Mouse (Mus musculus): Measurements from ENCODE around the gene Tmem222. TPM values are rescaled to one million over a fixed set of nuclear protein-coding genes. Genes with fewer than 3 reads are reported as not detected.

Gene Tmem222
- polyA plus RNA-seq, 1 experiment from 2014 or later: 57.1 TPM

DNA sequence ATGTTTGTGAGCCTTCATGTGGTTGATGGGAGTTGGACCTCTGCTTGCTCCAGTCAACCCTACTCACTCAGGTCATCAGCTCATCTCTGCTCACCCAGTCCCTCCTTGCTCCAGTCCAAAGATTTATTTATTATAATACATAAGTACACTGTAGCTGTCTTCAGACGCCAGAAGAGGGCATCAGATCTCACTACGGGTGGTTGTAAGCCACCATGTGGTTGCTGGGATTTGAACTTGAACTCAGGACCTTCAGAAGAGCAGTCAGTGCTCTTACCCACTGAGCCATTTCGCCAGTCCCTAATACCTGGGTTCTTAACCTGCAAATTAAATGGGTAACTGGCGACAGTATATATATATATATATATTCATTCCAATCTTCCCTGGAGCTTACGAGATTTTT is 42.2 kb downstream of the Tmem222 start:
- Histone ChIP-seq H3K4me2 (no peak overlapping the region), H3K27me3 (replicated peaks) (peaks cover 40% of the 10 kb centered on the region; the same call in 1 of the 2 replicates), H3K4me1 (peaks cover 12% of the 10 kb centered on the region), H3K9ac (no peak overlapping the region), H3K27ac (replicated peaks) (no peak overlapping the region), H3K9me3 (no peaks in the 10 kb centered on the region), H3K36me3 (no peaks in the 10 kb centered on the region), H3K4me3 (no peak overlapping the region)
- no peak for ATAC-seq (ENCODE audit: extremely low read depth, insufficient number of reproducible peaks, low FRiP score, low TSS enrichment)
- WGBS: 76% methylated on average over 5 of the region's 5 CpGs

DNA sequence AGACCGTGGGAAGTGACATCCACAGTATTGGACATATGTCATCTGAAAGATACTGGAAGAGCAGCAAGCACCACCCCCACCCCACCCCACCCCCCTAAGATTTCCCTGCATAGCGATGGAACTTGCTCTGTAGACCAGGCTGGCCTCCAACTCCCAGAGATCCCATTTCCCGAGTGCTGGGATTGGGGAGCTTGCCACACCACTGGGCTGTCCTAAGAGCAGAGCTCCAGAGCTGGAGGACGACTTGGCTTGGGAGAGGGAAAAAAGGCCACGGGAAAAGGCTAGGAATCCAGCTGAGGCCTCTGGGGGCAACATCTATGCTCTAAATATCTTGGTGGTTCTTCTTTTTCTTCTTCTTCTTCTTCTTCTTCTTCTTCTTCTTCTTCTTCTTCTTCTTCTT is 42.8 kb downstream of the Tmem222 start:
- no peak for ATAC-seq (ENCODE audit: extremely low read depth, insufficient number of reproducible peaks, low FRiP score, low TSS enrichment)
- H3K9ac ChIP-seq: no peak overlapping the region
- H3K36me3 ChIP-seq: no peaks in the 10 kb centered on the region
- H3K4me2 ChIP-seq: no peak overlapping the region
- H3K27ac ChIP-seq (replicated peaks): no peak overlapping the region
- peaks cover 38% of the 10 kb centered on the region; the same call in 1 of the 2 replicates for H3K27me3 ChIP-seq (replicated peaks)
- H3K9me3 ChIP-seq: no peaks in the 10 kb centered on the region
- 49% methylated on average over 5 of the region's 5 CpGs for WGBS
- no peak overlapping the region for H3K4me3 ChIP-seq
- H3K4me1 ChIP-seq: peaks cover 9% of the 10 kb centered on the region; the same call in 1 of the 2 replicates

DNA sequence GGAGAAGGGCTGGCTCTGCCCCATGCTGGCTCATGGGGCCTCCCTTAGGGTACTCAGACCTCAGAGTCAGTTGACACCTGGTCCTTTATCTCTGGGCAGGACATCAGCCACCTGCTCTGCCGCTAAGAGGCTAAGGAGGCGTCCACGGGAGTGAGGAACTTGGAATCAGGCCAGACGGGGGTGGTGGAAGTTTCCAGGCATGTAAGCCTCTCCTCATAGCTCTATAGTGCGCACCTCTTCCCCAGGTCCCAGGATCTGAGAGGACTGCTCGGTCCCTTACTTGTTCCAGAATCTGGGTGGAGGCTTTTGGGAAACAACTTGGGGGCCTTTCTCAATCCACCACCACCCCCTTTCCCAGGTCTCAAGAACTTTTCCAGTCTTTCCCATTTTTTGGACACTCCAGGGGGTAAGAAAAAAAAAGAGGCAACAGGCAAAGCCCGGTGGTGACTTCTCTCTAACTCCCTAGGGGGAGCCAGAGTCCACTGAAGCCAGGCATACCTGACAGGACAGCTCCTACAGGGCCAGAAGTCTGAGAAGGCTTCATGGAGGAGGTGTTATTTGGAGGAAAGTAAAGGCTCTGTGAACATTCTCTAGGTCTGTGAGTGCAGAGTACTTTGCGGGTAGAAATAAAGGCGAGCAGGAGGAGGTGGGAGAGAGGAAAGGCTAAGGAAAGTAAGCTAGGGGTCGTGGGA is 44.2 kb downstream of the Tmem222 start:
- H3K36me3 ChIP-seq: no peaks in the 10 kb centered on the region
- no peaks in the 10 kb centered on the region for H3K9me3 ChIP-seq
- peaks cover 32% of the 10 kb centered on the region; the same call in 1 of the 2 replicates for H3K27me3 ChIP-seq (replicated peaks)
- H3K27ac ChIP-seq (replicated peaks): no peak overlapping the region
- peaks cover 9% of the 10 kb centered on the region; the same call in 1 of the 2 replicates for H3K4me1 ChIP-seq
- no peak overlapping the region for H3K4me3 ChIP-seq
- no peak; the same call in 1 of the 2 replicates for ATAC-seq (ENCODE audit: extremely low read depth, insufficient number of reproducible peaks, low FRiP score, low TSS enrichment)
- H3K9ac ChIP-seq: no peak overlapping the region
- H3K4me2 ChIP-seq: no peak overlapping the region
- 29% methylated on average over 10 of the region's 10 CpGs for WGBS

GRCm38 (mm10) chr4:133229582-133229981 is 48.0 kb downstream of the Tmem222 start:
- no peak overlapping the region for H3K4me2 ChIP-seq
- WGBS: 77% methylated on average over 8 of the region's 8 CpGs

GRCm38 (mm10) chr4:133227636-133228035 is 50.0 kb downstream of the Tmem222 start:
- no peak overlapping the region for H3K4me2 ChIP-seq
- WGBS: 61% methylated on average over 8 of the region's 8 CpGs
- no peak overlapping the region for H3K9ac ChIP-seq
- H3K36me3 ChIP-seq: no peaks in the 10 kb centered on the region
- H3K27me3 ChIP-seq (replicated peaks): peaks cover 15% of the 10 kb centered on the region
- H3K9me3 ChIP-seq: no peaks in the 10 kb centered on the region
- no peak for ATAC-seq (ENCODE audit: extremely low read depth, insufficient number of reproducible peaks, low FRiP score, low TSS enrichment)
- no peaks in the 10 kb centered on the region for H3K4me1 ChIP-seq
- H3K4me3 ChIP-seq: no peak overlapping the region
- H3K27ac ChIP-seq (replicated peaks): no peak overlapping the region

More at GRCm38 (mm10) chr4:133229582-133229981, 48.0 kb downstream of the Tmem222 start:
- H3K27ac ChIP-seq (replicated peaks): no peak overlapping the region
- no peaks in the 10 kb centered on the region for H3K36me3 ChIP-seq
- ATAC-seq (ENCODE audit: extremely low read depth, insufficient number of reproducible peaks, low FRiP score, low TSS enrichment): no peak
- H3K9me3 ChIP-seq: no peaks in the 10 kb centered on the region
- no peak overlapping the region for H3K4me3 ChIP-seq
- H3K27me3 ChIP-seq (replicated peaks): peaks cover 20% of the 10 kb centered on the region; the same call in 1 of the 2 replicates
- no peak overlapping the region for H3K9ac ChIP-seq
- peaks cover 4% of the 10 kb centered on the region; the same call in 1 of the 2 replicates for H3K4me1 ChIP-seq

DNA sequence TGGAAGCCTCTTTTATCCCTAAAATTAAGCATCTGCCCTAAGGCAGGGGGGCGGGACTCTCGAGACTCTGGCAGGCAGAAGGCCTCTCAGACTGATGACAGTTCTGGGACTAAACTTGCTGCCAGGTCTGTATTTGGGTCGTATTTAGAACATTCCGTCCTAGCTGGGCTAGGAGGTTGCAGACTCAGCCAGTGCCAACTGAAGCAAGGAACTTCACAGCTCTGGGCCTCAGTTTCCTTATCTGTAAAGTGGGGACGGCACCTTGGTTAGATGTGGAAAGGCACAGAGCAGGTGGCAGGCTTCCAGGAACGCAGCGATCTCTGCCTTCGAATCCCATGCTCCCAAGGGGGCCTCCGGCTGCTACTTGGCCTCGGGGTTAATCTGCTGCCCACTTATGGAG is 51.5 kb downstream of the Tmem222 start:
- Histone ChIP-seq H3K4me1 (0 out of 2 replicates have a peak, but pooled peaks cover under 1% of the 10 kb centered on the region), H3K4me2 (no peak overlapping the region), H3K4me3 (no peak overlapping the region), H3K27me3 (replicated peaks) (peaks cover 22% of the 10 kb centered on the region), H3K9me3 (no peaks in the 10 kb centered on the region), H3K27ac (replicated peaks) (no peak overlapping the region), H3K9ac (no peak overlapping the region), H3K36me3 (no peaks in the 10 kb centered on the region)
- WGBS: 59% methylated on average over 10 of the region's 10 CpGs
- no peak for ATAC-seq (ENCODE audit: extremely low read depth, insufficient number of reproducible peaks, low FRiP score, low TSS enrichment)

GRCm38 (mm10) chr4:133223875-133224274 is 53.7 kb downstream of the Tmem222 start:
- no peak overlapping the region for H3K4me2 ChIP-seq
- H3K27ac ChIP-seq (replicated peaks): no peak overlapping the region
- peaks cover 42% of the 10 kb centered on the region for H3K27me3 ChIP-seq (replicated peaks)
- 58% methylated on average over 5 of the region's 5 CpGs for WGBS
- no peak overlapping the region for H3K4me3 ChIP-seq
- no peak overlapping the region for H3K9ac ChIP-seq
- no peaks in the 10 kb centered on the region for H3K9me3 ChIP-seq
- H3K4me1 ChIP-seq: peaks cover 7% of the 10 kb centered on the region
- ATAC-seq (ENCODE audit: extremely low read depth, insufficient number of reproducible peaks, low FRiP score, low TSS enrichment): no peak
- no peaks in the 10 kb centered on the region for H3K36me3 ChIP-seq

DNA sequence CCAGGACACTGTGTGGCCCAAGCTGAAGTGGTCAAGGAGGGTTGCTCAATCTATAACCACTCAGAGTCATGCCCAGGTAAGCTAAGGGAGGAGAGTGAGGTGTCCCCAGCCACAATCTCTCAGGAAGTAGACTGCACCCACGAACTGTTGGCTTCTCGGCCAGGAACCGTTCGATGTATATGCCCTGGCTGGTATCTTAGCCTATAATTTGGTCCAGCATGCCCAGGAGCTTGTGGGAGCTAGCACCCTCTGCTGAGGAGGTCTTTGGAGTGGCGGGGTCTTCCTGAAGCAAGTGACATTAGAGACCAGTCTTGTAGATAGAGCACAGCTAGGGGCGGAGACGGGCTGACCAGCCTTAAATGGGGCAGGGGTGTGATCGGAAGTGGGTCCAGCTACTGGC is 55.9 kb downstream of the Tmem222 start:
- Histone ChIP-seq H3K9me3 (no peaks in the 10 kb centered on the region), H3K4me3 (no peak overlapping the region), H3K27ac (replicated peaks) (no peak overlapping the region), H3K27me3 (replicated peaks) (peaks cover 53% of the 10 kb centered on the region), H3K4me2 (no peak overlapping the region), H3K36me3 (no peaks in the 10 kb centered on the region), H3K9ac (no peak overlapping the region), H3K4me1 (peaks cover 7% of the 10 kb centered on the region)
- ATAC-seq (ENCODE audit: extremely low read depth, insufficient number of reproducible peaks, low FRiP score, low TSS enrichment): no peak
- 73% methylated on average over 8 of the region's 8 CpGs for WGBS

DNA sequence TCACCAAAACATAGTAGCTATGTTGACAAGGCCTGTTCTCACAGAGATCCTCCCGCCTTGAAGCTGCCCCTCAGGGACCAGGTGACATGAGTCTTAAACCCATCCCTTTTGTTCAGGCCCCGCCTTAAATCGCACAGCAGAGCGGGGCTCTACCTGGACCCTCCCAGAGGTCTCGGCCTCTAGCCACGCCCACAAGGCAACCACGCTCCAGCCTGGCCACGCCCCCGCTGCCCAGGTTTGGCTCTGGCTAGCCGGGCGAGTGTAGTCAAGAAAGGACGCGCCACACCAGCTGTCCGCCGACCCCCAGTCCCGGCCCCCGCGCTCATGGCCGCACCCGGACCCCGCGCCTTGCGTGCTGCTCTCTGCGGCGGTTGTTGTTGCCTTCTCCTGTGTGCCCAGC is 56.9 kb downstream of the Tmem222 start:
- Histone ChIP-seq H3K4me3 (peak overlapping the region; percentile 49), H3K9ac (peak overlapping the region; percentile 77), H3K36me3 (no peaks in the 10 kb centered on the region), H3K4me2 (peak overlapping the region; percentile 72), H3K27me3 (replicated peaks) (peaks cover 53% of the 10 kb centered on the region), H3K9me3 (no peaks in the 10 kb centered on the region), H3K27ac (replicated peaks) (no peak overlapping the region), H3K4me1 (peaks cover 7% of the 10 kb centered on the region)
- whole genome bisulfite sequencing: 3% methylated on average over 25 of the region's 25 CpGs
- no peak for ATAC-seq (ENCODE audit: extremely low read depth, insufficient number of reproducible peaks, low FRiP score, low TSS enrichment)

GRCm38 (mm10) chr4:133218745-133219144 is 58.8 kb downstream of the Tmem222 start:
- ATAC-seq (ENCODE audit: extremely low read depth, insufficient number of reproducible peaks, low FRiP score, low TSS enrichment): no peak
- H3K9me3 ChIP-seq: no peaks in the 10 kb centered on the region
- H3K27ac ChIP-seq (replicated peaks): no peak overlapping the region
- H3K4me3 ChIP-seq: no peak overlapping the region
- H3K4me1 ChIP-seq: peaks cover 9% of the 10 kb centered on the region
- WGBS: 82% methylated on average over 3 of the region's 3 CpGs
- no peak overlapping the region for H3K4me2 ChIP-seq
- no peak overlapping the region for H3K9ac ChIP-seq
- peaks cover 70% of the 10 kb centered on the region for H3K27me3 ChIP-seq (replicated peaks)
- no peaks in the 10 kb centered on the region for H3K36me3 ChIP-seq

GRCm38 (mm10) chr4:133217641-133218040 is 60.0 kb downstream of the Tmem222 start:
- Histone ChIP-seq H3K27ac (replicated peaks) (no peak overlapping the region), H3K9ac (no peak overlapping the region), H3K4me3 (no peak overlapping the region), H3K9me3 (no peaks in the 10 kb centered on the region), H3K27me3 (replicated peaks) (peaks cover 76% of the 10 kb centered on the region), H3K36me3 (no peaks in the 10 kb centered on the region), H3K4me1 (peaks cover 20% of the 10 kb centered on the region), H3K4me2 (no peak overlapping the region)
- WGBS: 1% methylated on average over 5 of the region's 5 CpGs
- ATAC-seq (ENCODE audit: extremely low read depth, insufficient number of reproducible peaks, low FRiP score, low TSS enrichment): no peak

Data from heart, embryonic 13.5 days (tissue).